Mouse (Mus musculus): ENCODE measurements around the gene Atp6v0e. TPM values are rescaled to one million over a fixed set of nuclear protein-coding genes. Genes with fewer than 3 reads are reported as not detected.
A peak's percentile ranks its signal among the peaks of the same experiment; 100 is the strongest.

Atp6v0e gene
- total RNA-seq, 1 experiment from 2014 or later, result 246 TPM

GRCm38 (mm10) chr17:26677711-26678637, 14.9 kb downstream of the Atp6v0e start:
- ATAC-seq (replicated peaks; ENCODE audit: low read depth, poor library complexity, severe bottlenecking), result no peak

- ATAC-seq (replicated peaks; ENCODE audit: low read depth, poor library complexity, severe bottlenecking), result no peak
Measured at GRCm38 (mm10) chr17:26681276-26681675, 18.2 kb downstream of the Atp6v0e start.

GRCm38 (mm10) chr17:26686334-26687000, 23.4 kb downstream of the Atp6v0e start:
- peak; percentile 70 for ATAC-seq (replicated peaks; ENCODE audit: low read depth, poor library complexity, severe bottlenecking)

- no peak for ATAC-seq (replicated peaks; ENCODE audit: low read depth, poor library complexity, severe bottlenecking)
Measured at GRCm38 (mm10) chr17:26688795-26689735, 26.0 kb downstream of the Atp6v0e start.

GRCm38 (mm10) chr17:26689810-26690209, 26.8 kb downstream of the Atp6v0e start:
- ATAC-seq (replicated peaks; ENCODE audit: low read depth, poor library complexity, severe bottlenecking), result peak; percentile 54; the same call in 1 of the 2 replicates

- 0 out of 2 replicates have a peak, but pooled peaks have one; percentile 5 for ATAC-seq (replicated peaks; ENCODE audit: low read depth, poor library complexity, severe bottlenecking)
Measured at GRCm38 (mm10) chr17:26690236-26690635, 27.2 kb downstream of the Atp6v0e start.

GRCm38 (mm10) chr17:26691110-26691509, 28.1 kb downstream of the Atp6v0e start:
- no peak for ATAC-seq (replicated peaks; ENCODE audit: low read depth, poor library complexity, severe bottlenecking)

GRCm38 (mm10) chr17:26693424-26693823, 30.4 kb downstream of the Atp6v0e start:
- ATAC-seq (replicated peaks; ENCODE audit: low read depth, poor library complexity, severe bottlenecking), result no peak

GRCm38 (mm10) chr17:26694171-26694570, 31.1 kb downstream of the Atp6v0e start:
- no peak for ATAC-seq (replicated peaks; ENCODE audit: low read depth, poor library complexity, severe bottlenecking)

GRCm38 (mm10) chr17:26695193-26695592, 32.2 kb downstream of the Atp6v0e start:
- no peak for ATAC-seq (replicated peaks; ENCODE audit: low read depth, poor library complexity, severe bottlenecking)

- ATAC-seq (replicated peaks; ENCODE audit: low read depth, poor library complexity, severe bottlenecking), result 0 out of 2 replicates have a peak, but pooled peaks have one; percentile 42
Measured at GRCm38 (mm10) chr17:26698846-26699245, 35.8 kb downstream of the Atp6v0e start.

GRCm38 (mm10) chr17:26699819-26700616, 37.0 kb downstream of the Atp6v0e start:
- ATAC-seq (replicated peaks; ENCODE audit: low read depth, poor library complexity, severe bottlenecking), result no peak

- no peak for ATAC-seq (replicated peaks; ENCODE audit: low read depth, poor library complexity, severe bottlenecking)
Measured at GRCm38 (mm10) chr17:26701565-26701964, 38.5 kb downstream of the Atp6v0e start.

- ATAC-seq (replicated peaks; ENCODE audit: low read depth, poor library complexity, severe bottlenecking), result no peak
Measured at GRCm38 (mm10) chr17:26702621-26703020, 39.6 kb downstream of the Atp6v0e start.

- no peak for ATAC-seq (replicated peaks; ENCODE audit: low read depth, poor library complexity, severe bottlenecking)
Measured at GRCm38 (mm10) chr17:26703671-26704070, 40.6 kb downstream of the Atp6v0e start.

- peak; percentile 69 for ATAC-seq (replicated peaks; ENCODE audit: low read depth, poor library complexity, severe bottlenecking)
Measured at GRCm38 (mm10) chr17:26705463-26706359, 42.7 kb downstream of the Atp6v0e start.

- ATAC-seq (replicated peaks; ENCODE audit: low read depth, poor library complexity, severe bottlenecking), result no peak
Measured at GRCm38 (mm10) chr17:26707066-26707465, 44.0 kb downstream of the Atp6v0e start.

GRCm38 (mm10) chr17:26708499-26708898, 45.5 kb downstream of the Atp6v0e start:
- no peak for ATAC-seq (replicated peaks; ENCODE audit: low read depth, poor library complexity, severe bottlenecking)
